Mouse (Mus musculus): ENCODE data around the gene Gm867. TPM values are rescaled to one million over a fixed set of nuclear protein-coding genes. Genes with fewer than 3 reads are reported as not detected.

Gm867 gene
- polyA plus RNA-seq, 1 experiment from 2014 or later, result 0.68 TPM

- H3K4me3 ChIP-seq, result peak within 1 kb of the TSS; percentile 49
- peak; percentile 96 for ATAC-seq (replicated peaks; ENCODE audit: insufficient number of reproducible peaks, insufficient read depth, low FRiP score, low read depth)
- WGBS, result under 1% methylated on average over 49 of the region's 51 CpGs
Measured at GRCm38 (mm10) chr10:75893089-75893750, 47.3 kb downstream of the Gm867 start, which contains the start of gene Derl3. TSS of gene Derl3 (plus strand) at chr10:75893413.

GRCm38 (mm10) chr10:75889406-75890153 lies 50.9 kb downstream of the Gm867 start:
- no peak overlapping the region for H3K27ac ChIP-seq
- no peaks in the 10 kb centered on the region for H3K36me3 ChIP-seq
- H3K9me3 ChIP-seq (replicated peaks), result no peaks in the 10 kb centered on the region
- H3K4me1 ChIP-seq (replicated peaks), result peaks cover 14% of the 10 kb centered on the region
- 40% methylated on average over 8 of the region's 8 CpGs for WGBS
- no peak overlapping the region for H3K9ac ChIP-seq
- no peaks in the 10 kb centered on the region for H3K27me3 ChIP-seq
- H3K4me2 ChIP-seq, result no peak overlapping the region
- no peak for ATAC-seq (replicated peaks; ENCODE audit: insufficient number of reproducible peaks, insufficient read depth, low FRiP score, low read depth)
- H3K4me3 ChIP-seq, result no peak overlapping the region

More at GRCm38 (mm10) chr10:75893089-75893750, 47.3 kb downstream of the Gm867 start, which contains the start of gene Derl3:
- no peaks in the 10 kb centered on the region for H3K9me3 ChIP-seq (replicated peaks)
- H3K4me1 ChIP-seq (replicated peaks), result peaks cover 23% of the 10 kb centered on the region
- no peaks in the 10 kb centered on the region for H3K27me3 ChIP-seq
- peak within 1 kb of the TSS; percentile 29 for H3K9ac ChIP-seq
- H3K36me3 ChIP-seq, result peaks cover 28% of the 10 kb centered on the region
- H3K4me2 ChIP-seq, result peak within 1 kb of the TSS; percentile 86
- H3K27ac ChIP-seq, result 0 out of 2 replicates have a peak within 1 kb of the TSS, but pooled peaks have one; percentile 2

Other genes starting within 250 kb of the Gm867 start
- 25.2 and 26.7 TPM in 2 replicates for gene Cabin1, start 176.3 kb downstream of the Gm867 start, polyA plus RNA-seq (2015; fragmentation: Nextera tagmentation; extraction: Ambion mirVana)
- gene Ddt, start 167.3 kb downstream of the Gm867 start, polyA plus RNA-seq (2015; fragmentation: Nextera tagmentation; extraction: Ambion mirVana), result 40.0 and 40.9 TPM in 2 replicates
- gene Gm20441, start 159.7 kb downstream of the Gm867 start, polyA plus RNA-seq (2015; fragmentation: Nextera tagmentation; extraction: Ambion mirVana), result not detected in 2 replicates
- gene Gstt3, start 159.3 kb downstream of the Gm867 start, polyA plus RNA-seq (2015; fragmentation: Nextera tagmentation; extraction: Ambion mirVana), result 4.4 and 8.3 TPM in 2 replicates
- 7.4 and 14.1 TPM in 2 replicates for gene Gstt1, start 142.1 kb downstream of the Gm867 start, polyA plus RNA-seq (2015; fragmentation: Nextera tagmentation; extraction: Ambion mirVana)
- gene Gstt4, start 118.1 kb downstream of the Gm867 start, polyA plus RNA-seq (2015; fragmentation: Nextera tagmentation; extraction: Ambion mirVana), result not detected in 2 replicates
- gene Gstt2, start 103.2 kb downstream of the Gm867 start, polyA plus RNA-seq (2015; fragmentation: Nextera tagmentation; extraction: Ambion mirVana), result 10.4 and 16.3 TPM in 2 replicates
- gene Mif, start 80.4 kb downstream of the Gm867 start, polyA plus RNA-seq (2015; fragmentation: Nextera tagmentation; extraction: Ambion mirVana), result 1,758 and 1,798 TPM in 2 replicates
- gene Derl3, start 47.3 kb downstream of the Gm867 start, polyA plus RNA-seq (2015; fragmentation: Nextera tagmentation; extraction: Ambion mirVana), result 1.4 and 1.9 TPM in 2 replicates
- 93.7 and 118 TPM in 2 replicates for gene Smarcb1, start 19.1 kb downstream of the Gm867 start, polyA plus RNA-seq (2015; fragmentation: Nextera tagmentation; extraction: Ambion mirVana)
- gene Chchd10, start 7.5 kb downstream of the Gm867 start, polyA plus RNA-seq (2015; fragmentation: Nextera tagmentation; extraction: Ambion mirVana), result 530 and 565 TPM in 2 replicates
- 25.6 and 38.1 TPM in 2 replicates for gene Mmp11, start 4.2 kb downstream of the Gm867 start, polyA plus RNA-seq (2015; fragmentation: Nextera tagmentation; extraction: Ambion mirVana)
- gene Vpreb3, start 2.4 kb upstream of the Gm867 start, polyA plus RNA-seq (2015; fragmentation: Nextera tagmentation; extraction: Ambion mirVana), result 0.32 and 0.35 TPM in 2 replicates
- gene Gm5134, start 13.8 kb upstream of the Gm867 start, polyA plus RNA-seq (2015; fragmentation: Nextera tagmentation; extraction: Ambion mirVana), result 0.05 and 0.15 TPM in 2 replicates
- 10.1 and 14.0 TPM in 2 replicates for gene Zfp280b, start 92.0 kb upstream of the Gm867 start, polyA plus RNA-seq (2015; fragmentation: Nextera tagmentation; extraction: Ambion mirVana)
- not detected in 2 replicates for gene Slc5a4b, start 170.3 kb upstream of the Gm867 start, polyA plus RNA-seq (2015; fragmentation: Nextera tagmentation; extraction: Ambion mirVana)
- gene Slc5a4a, start 206.8 kb upstream of the Gm867 start, polyA plus RNA-seq (2015; fragmentation: Nextera tagmentation; extraction: Ambion mirVana), result not detected in 2 replicates